Mouse (Mus musculus) spleen, embryonic (tissue): ENCODE data around the gene Ern1.
"Not testable (repeated sequence)": the region's sequence is repeated elsewhere in the genome, so short reads cannot be mapped to it uniquely, and the experiment has no call there.

Source experiments
- CTCF ChIA-PET: fragments of 350-600 bp; sonication (Branson Sonifier 250); formaldehyde crosslinking; loops from one replicate; lab custom pipeline; 2022; lab: Charles Lee

Gene Ern1

DNA sequence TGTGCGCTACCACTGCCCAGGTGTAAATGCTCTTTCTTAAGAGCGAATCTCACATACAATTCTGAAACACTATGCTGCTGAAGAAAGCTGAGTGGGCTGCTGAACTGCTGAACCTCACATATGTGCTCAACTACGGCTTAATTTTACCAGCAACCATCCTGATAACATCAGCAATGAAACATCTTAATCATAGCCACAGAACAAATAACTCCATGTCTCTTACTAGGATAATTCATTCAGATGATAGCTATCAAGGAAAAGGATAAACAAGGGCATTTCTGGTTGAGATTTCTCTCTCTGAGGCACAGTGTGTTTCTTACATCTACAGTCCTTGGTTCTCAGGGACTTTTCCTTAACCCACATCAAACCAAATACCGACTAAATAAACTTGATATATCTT is 2.8 kb downstream of the Ern1 start:
- CTCF ChIA-PET, result interaction anchor here (1.0 kb wide), 1 partner anchor 44 kb away, joined by 3 read pairs; no protein-coding TSS in a partner anchor

DNA sequence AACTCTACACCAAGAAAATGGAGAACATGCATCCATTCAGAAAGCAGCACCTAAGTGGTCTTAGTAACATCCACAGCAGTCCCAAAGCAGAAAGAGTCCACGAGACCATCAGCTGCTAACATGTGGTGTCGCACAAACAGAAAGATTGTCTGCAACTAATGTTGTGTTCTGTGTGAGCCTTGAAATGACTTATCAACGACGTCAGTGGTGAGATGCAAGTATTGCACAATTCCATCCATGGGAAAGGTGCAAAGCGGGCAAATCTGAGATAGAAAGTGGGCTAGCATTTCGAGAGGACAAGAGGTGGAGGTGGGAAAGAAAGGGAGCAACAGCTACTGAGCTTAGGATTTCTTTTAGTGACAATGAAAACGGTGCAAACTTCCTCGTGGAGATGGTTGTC is 4.8 kb downstream of the Ern1 start:
- CTCF ChIA-PET, result no interaction called here

DNA sequence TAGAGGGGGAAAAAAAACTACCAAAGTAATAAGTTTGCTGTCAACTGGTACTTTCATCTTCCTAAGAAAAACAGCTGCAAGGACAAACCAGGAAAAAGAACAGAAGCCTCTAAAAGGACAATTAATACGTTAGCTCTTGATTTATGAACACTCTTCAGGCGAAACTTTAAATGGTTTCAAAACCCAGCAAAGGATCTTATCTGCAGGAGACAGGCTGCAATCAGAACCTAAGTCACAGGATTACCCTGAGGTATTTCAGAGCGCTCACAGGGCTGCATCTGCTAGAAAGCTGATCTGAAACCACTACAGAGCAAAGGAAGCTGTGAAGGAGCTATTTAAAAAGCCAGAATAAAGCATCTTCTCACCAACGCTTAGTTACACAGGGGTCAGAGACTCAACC is 6.0 kb downstream of the Ern1 start:
- CTCF ChIA-PET, result interaction anchor here (1.0 kb wide), 1 partner anchor 63 kb away, joined by 5 read pairs; no protein-coding TSS in a partner anchor

DNA sequence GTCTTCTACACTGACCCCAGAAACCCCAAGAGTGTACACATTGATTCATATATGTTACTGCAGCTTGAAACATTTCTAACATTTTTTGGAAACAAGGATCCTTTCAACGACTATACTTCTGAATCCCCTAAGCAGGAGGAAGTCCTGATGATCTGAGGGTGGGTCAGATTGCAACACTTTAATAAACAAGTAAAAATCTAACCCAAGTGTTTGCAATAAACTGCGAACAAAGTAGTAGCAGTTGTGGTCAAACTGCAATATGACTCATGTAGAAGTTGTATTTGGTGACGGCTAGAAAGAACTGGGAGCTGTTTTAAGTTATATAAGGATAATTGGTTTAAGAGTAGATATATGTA is 7.1 kb downstream of the Ern1 start:
- CTCF ChIA-PET, result no interaction called here

DNA sequence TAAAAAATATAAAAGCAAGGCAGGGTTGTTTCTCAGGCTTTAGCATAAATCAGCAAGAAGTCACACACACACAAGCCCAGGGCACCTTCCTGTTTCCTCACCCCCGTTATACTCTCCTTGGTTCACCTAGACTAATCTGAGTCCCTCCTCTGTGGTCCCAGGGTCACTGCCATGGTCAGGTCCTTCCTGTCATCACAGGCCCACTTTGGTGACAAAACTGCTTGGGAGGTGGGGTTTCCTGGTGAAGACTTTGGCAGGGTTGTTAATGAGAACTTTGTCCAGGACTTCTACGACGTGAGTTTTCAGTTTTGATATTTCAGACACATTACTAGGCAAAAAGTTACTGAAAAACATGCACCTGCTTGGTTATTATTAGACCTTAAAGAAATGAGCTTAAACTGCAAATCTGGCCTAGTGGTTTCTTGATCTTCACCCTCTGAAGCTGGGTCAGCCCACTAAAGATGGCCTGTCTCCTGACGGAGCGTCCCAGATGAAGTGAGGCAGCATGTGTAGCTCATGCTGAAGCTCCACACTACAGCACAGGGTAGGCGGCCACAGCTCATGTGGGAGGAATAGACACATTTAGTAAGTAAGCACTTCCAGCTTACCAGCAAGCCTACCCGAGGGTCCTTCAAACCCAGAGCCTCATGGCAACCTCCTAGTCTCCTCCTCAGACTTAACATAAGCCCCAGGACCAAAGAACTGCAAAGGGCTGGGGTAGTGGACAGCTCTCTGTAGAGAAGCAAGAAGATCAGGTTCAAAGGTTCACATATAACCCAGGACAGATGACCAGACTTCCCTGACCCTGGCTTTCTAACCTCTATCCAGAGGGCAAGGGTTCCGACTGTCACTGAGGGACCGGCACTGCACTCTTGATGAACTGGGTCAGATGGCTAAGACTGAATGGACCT is 7.8 kb downstream of the Ern1 start:
- CTCF ChIA-PET, result no interaction called here

- CTCF ChIA-PET, result no interaction called here
Measured at GRCm38 (mm10) chr11:106478745-106479144, 8.9 kb downstream of the Ern1 start.

DNA sequence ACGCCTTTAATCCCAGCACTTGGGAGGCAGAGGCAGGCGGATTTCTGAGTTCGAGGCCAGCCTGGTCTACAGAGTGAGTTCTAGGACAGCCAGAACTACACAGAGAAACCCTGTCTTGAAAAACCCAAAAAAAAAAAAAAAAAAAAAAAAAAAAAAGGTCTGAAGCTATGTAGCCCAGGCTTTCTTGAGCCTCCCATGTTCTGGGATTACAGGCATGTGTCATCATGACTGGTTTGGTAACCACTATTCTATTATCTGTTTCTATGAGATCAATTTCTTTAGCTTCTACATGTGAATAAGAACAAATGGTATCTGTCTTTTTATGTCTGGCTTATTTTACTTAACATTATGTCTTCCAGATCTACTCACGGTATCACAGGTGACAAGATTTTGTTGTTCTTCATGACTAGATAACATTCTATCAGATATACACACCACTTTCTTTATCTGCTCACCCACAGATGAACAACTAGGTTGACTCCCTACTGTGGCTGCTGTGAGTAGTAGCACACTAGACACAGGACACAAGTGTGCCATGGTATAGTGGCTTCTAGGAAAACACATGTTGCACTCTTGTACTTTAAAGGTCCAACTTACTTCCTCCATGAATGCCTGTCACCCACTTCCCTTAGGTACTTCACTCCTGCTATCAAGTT is 10.0 kb downstream of the Ern1 start:
- CTCF ChIA-PET, result no interaction called here

DNA sequence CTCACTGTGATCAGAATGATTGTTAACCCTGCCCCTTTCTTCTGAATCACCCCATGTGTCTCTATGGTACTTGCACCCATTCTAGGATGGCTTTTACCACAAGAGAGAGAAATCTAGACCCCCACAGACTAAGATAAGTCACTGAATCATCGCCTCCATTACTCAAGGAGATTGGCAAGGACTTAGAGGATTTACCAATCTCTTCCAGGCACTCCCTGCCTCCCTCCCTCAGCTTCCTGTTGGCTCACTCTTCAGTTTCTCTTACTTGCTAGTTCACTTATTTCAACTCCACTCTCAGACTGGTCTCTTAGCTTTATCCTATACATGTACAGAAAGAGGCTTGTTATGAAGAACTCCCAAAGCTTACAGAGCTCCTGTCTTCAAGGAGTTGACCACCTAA is 12.3 kb downstream of the Ern1 start:
- CTCF ChIA-PET, result interaction anchor here (0.7 to 0.8 kb wide), 2 partner anchors 18 to 110 kb away, joined by 3 read pairs; partner anchors contain the start of gene Prr29

DNA sequence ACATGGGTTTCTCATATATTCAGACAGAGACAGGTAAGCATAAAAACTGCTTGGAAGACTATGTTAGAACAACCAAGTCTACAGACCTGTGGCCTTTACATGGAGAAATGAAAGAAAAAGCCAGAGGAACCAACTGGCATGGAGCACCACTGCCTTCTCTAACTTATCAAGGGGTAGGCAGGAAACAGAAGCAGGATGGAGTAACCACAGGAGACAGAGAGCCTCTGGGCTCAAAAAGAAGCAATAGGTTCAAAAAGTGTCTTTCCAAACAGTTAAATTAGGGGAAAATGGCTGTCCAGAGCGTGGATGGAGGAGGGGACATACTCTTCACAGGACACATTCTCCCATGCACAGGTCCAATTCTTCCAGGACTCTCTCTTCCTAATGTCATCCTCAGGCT is 16.0 kb downstream of the Ern1 start:
- CTCF ChIA-PET, result no interaction called here

- CTCF ChIA-PET, result interaction anchor here (0.6 kb wide), 1 partner anchor 80 kb away, joined by 3 read pairs; no protein-coding TSS in a partner anchor
Measured at GRCm38 (mm10) chr11:106468509-106468908, 19.1 kb downstream of the Ern1 start.

DNA sequence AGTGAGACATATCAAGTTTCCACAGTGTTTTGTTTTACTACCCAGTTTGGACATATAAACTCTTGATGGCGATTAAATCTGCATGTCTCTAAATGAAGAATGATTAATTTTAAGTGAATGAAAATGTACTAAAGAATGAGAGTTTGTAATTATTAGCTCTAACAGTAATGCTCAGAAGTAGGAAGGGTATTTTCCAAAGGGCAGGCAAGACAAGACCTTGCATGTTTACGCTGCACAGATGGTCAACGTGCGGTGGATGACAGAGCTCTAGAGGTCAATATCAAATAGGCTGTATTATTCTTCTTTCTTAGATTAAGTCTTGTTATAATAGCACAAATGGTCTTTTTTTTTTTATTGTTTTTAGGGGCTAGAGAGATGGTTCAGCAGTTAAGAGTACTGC is 21.7 kb downstream of the Ern1 start:
- CTCF ChIA-PET, result no interaction called here

- CTCF ChIA-PET, result no interaction called here
Measured at GRCm38 (mm10) chr11:106465545-106465903, 22.1 kb downstream of the Ern1 start.

DNA sequence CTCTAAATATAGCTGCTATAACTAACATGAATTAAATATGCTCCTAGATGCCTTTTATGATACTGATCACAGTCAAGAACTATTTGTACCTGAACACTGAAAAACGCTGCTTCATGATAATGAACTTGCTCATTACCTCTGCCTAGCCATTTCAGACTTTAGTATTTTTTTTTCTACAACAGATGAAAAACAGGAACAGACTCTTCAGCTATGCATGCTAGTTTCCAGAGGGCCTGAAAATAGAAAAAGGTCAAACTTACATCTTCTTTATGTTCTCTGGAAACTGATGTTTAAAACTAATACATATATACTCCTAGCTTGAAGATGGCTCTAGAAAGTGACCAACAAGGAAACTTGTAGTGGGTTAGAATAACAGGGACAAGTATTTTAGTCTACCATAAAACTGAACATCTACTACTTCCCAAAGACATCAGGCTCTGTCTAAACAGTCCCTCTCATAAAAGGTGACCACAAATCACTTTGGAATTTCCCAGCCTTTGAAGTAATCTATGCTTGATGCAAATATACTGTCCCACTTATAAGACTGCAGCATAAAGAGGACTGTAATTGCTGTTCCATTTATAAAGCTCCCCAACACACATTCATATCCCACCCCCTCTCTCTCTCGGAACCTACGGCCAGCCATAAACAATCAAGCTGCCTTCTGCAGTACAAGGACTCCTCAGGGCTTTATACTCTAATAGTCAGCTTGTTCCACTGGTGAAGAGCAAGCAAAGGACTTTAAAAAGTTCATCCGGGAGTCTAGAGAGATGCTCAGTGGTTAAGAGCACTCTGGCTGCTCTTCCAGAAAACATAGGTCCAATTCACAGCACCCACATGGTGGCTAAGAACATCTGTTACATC is 22.7 kb downstream of the Ern1 start:
- CTCF ChIA-PET, result no interaction called here

- CTCF ChIA-PET, result no interaction called here
Measured at GRCm38 (mm10) chr11:106463845-106464244, 23.8 kb downstream of the Ern1 start.

- CTCF ChIA-PET, result no interaction called here
Measured at GRCm38 (mm10) chr11:106462309-106462708, 25.3 kb downstream of the Ern1 start.

GRCm38 (mm10) chr11:106461145-106461932 is 26.3 kb downstream of the Ern1 start:
- CTCF ChIA-PET, result no interaction called here

DNA sequence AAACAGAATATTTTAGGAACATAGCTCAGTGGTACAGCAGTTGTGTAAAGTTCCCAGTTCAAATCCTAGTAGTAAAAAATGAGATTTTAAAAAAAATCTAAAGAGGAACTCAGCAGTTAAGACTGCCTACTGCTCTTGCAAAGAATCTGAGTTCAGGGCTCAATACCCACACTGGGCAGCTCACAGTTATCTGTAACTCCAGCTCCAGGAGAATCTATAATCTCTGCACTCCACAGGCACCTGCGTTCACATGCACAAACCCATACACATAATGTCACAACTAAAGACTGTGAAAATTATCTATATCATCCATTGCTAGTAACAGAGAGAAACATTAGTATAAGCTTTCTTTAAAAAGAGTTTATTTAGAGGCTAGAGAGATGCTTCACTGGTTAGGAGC is 27.0 kb downstream of the Ern1 start:
- CTCF ChIA-PET, result no interaction called here

- CTCF ChIA-PET, result interaction anchor here (0.9 kb wide), 1 partner anchor 24 kb away, joined by 3 read pairs; no protein-coding TSS in a partner anchor
Measured at GRCm38 (mm10) chr11:106458540-106458939, 29.1 kb downstream of the Ern1 start.

DNA sequence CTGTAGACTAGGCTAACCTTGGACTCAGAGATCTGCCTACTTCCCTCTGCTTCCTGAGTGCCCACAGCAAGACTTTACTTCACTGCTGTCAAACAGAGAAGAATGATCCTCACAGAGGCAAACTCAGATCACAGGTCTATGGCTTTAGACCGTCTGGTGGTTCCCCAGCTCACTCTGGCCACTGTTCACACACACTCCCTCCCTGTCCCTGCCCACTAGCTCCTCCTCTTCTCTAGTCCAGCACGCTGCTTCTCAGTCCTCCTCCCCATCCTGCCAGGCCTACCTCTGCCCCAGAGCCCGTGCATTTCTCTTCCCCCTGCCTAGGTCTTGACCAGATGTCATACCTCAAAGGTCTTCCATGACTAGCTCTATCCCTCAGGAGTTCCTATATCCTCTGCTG is 44.0 kb downstream of the Ern1 start:
- CTCF ChIA-PET, result no interaction called here

DNA sequence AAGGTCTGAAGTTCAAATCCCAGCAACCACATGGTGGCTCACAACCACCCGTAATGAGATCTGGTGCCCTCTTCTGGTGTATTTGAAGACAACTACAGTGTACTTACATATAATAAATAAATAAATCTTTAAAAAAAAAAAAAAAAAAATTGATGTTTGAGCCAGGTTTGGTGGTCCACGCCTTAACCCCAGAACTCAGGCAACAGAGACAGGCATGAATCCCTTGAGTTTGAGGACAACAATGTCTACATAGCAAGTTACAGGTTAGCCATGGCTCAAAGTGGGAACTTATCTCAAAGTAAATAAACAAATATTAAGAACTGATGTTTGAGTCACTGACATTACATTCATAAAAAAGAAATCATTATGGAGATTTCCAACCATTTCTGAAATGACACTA is 45.1 kb downstream of the Ern1 start:
- CTCF ChIA-PET, result not testable (repeated sequence)

- CTCF ChIA-PET, result interaction anchor here (0.9 kb wide), 1 partner anchor 45 kb away, joined by 3 read pairs; no protein-coding TSS in a partner anchor
Measured at GRCm38 (mm10) chr11:106440318-106440717, 47.3 kb downstream of the Ern1 start.
